Mouse (Mus musculus) right cerebral cortex, postnatal 4 days (tissue): ENCODE measurements around the gene Agr3.

Experiments used
- DNase-seq: peaks from one replicate; pipeline ENCODE4 v3.0.0-alpha.2; 2022

The Agr3 gene

GRCm38 (mm10) chr12:35984743-35985142 is 59.3 kb downstream of the Agr3 start:
- DNase-seq, result no peak

GRCm38 (mm10) chr12:35992711-35993110 is 67.3 kb downstream of the Agr3 start, which contains the start of gene Agr2:
Gene Agr2, plus strand, starts transcription at chr12:35992907.
- no peak for DNase-seq

- DNase-seq, result no peak
These were observed 68.2 kb downstream of the Agr3 start for GRCm38 (mm10) chr12:35993583-35993982.

- no peak for DNase-seq
These were observed 68.7 kb downstream of the Agr3 start for GRCm38 (mm10) chr12:35994098-35994497.

- DNase-seq, result no peak
These were observed 70.4 kb downstream of the Agr3 start for GRCm38 (mm10) chr12:35995799-35996198.
